Mouse (Mus musculus) mouse embryonic stem cell (cell line): ENCODE measurements around the gene Slc17a8.
"Not testable (repeated sequence)": the region's sequence is repeated elsewhere in the genome, so short reads cannot be mapped to it uniquely, and the experiment has no call there.

Experiments
- in situ Hi-C, 2 experiments: fragments of 300-500 bp; cut with MboI; formaldehyde crosslinking; loops; 1 replicate in 1 of 2; 3 replicates in 1 of 2; pipeline ENCODE4 v1.14.3; 2019 to 2020; ENCODE audit warnings: low sequenced_read_pairs in 2 of 2, low pct_unique_long_range_greater_than_20kb in 1 of 2, mixed read lengths in 1 of 2; ENCODE audit not compliant: unreplicated experiment in 1 of 2

Slc17a8 gene

DNA sequence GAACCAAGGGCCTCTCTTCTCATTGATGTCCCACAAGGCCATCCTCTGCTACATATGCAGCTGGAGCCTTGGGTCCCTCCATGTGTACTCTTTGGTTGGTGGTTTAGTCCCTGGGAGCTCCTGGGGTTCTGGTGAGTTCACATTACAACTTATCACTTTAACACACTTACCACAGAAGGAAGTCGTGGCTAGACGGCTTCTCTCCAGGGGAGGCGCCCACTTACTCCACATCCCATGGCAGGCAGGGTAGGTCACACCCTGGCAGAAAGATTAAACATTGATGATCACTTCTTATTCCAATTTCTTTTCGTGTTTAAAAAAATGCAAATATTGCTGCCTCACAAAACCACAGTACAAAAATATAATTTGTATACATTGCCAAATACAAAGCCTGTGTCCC is 23.8 kb downstream of the Slc17a8 start:
- in situ Hi-C loops: no loop called here

GRCm38 (mm10) chr10:89595935-89596334 is 25.1 kb downstream of the Slc17a8 start:
- in situ Hi-C loops: no loop called here

DNA sequence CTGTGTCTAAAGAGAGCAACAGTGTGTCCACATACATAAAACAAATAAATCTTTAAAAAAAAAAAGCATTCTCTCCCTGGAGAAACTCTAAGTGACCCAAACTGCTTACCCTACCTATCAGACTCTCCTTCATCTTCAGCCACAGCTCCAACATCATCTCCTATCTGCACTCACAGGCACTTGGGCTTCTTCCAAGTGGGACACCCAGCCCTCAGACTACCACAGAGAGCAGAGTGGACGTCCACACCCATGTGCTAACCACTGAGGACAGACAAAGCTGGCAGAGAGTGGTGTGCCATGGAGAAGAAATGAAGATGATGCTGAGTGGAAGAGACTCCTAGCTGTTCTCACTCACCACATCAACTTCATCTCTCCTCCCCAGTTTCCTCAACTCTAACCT is 25.5 kb downstream of the Slc17a8 start:
- in situ Hi-C loops: no loop called here

DNA sequence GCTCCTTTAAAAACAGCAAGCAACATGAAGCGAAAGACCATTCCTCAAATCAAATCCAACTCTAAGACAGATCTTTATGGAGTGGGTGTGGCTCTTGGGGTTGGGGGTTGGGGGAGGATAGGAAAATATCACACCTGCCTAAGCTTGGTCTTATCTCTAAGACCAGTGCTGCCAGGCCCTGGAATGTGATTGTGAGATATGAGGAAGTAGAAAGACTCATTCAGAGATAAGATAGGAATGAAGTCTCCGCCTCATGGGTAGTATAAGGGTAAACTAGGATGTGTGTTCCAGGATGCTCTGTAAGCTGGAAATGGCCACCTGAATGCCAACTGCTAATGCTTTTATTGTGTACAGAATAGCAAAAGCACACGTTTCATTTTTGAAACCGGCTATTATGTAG is 26.7 kb downstream of the Slc17a8 start:
- in situ Hi-C loops: no loop called here

DNA sequence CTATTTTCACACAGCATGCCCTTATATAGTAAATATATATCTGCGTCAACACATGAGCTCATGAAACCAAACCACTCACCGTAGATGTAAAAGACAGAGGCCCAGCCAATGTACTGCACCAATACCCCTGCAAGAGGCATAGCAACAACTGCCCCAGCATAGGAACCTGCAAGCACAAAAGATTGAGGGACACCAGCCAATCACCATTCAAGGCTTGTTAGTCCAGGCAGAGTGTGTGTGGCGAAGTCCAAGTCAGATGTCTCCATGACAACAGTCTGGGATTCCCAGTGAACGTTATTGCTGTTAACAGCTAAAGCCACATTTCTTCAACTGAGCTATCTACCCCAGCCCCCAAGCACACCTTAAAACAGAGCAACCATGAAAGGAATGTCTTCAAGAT is 28.3 kb downstream of the Slc17a8 start:
- in situ Hi-C loops: no loop called here

- in situ Hi-C loops: no loop called here
These were observed 31.2 kb downstream of the Slc17a8 start for GRCm38 (mm10) chr10:89589877-89590276.

DNA sequence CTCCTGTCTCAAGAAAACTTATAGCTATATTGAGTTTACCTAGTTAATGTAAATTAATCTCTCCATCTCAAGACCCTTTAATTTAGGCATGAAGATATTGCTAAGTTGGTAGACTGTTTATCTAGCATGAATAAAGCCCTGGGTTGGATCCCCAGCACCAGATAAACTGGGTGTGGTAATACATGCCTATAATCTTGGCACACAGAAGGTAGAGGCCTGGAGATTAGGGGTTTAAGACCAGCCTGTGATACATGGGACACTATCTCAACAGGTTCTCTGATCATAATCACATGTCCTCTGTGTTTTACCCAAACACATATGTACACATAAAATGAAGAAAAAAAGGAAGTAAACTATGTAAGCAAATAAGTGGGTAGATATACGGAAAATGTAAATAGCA is 32.3 kb downstream of the Slc17a8 start:
- in situ Hi-C loops: no loop called here

GRCm38 (mm10) chr10:89584709-89585108 is 36.3 kb downstream of the Slc17a8 start:
- in situ Hi-C loops: no loop called here

- in situ Hi-C loops: no loop called here
These were observed 42.3 kb downstream of the Slc17a8 start for GRCm38 (mm10) chr10:89578801-89579200.

GRCm38 (mm10) chr10:89577666-89578065 is 43.4 kb downstream of the Slc17a8 start:
- in situ Hi-C loops: no loop called here

- in situ Hi-C loops: no loop called here
These were observed 47.6 kb downstream of the Slc17a8 start for GRCm38 (mm10) chr10:89573421-89573820.

- in situ Hi-C loops: no loop called here
These were observed 48.1 kb downstream of the Slc17a8 start for GRCm38 (mm10) chr10:89572946-89573345.

GRCm38 (mm10) chr10:89567391-89567790 is 53.7 kb downstream of the Slc17a8 start:
- in situ Hi-C loops: no loop called here

DNA sequence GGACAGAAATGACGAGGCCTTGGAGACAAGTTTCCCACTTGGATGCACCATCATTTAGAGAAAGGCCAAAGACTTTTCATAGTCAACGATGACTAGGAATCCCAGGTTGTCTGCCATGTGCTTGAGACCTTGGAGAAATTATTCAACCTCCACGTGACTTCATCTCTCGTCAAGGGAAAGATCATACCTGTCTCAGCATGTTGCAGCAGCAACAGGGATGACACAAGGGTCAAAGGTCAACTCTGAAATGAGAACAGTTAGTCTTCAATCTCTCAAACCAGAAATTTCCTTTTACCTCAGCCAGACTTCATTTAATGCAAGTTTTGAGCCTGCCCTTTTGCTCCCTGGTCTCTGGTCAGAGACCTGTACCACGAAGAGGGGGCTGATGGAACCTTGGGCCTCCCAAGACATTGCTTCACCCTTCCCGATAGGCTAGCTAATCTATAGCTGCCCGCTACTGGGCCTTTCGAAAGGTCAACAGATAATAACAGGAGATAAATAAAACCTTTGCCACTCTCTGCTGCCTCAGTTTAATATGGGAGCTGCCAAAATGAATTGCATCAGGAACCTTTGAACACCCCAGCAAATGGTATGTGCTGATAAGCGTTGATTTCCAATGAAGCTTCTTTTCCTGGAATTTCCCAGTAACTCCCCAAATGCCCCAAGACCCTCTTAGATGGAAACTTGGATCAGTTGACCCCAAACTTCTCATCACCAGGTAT is 55.6 kb downstream of the Slc17a8 start:
- in situ Hi-C loops: no loop called here

- in situ Hi-C loops: no loop called here
These were observed 58.9 kb downstream of the Slc17a8 start for GRCm38 (mm10) chr10:89562113-89562512.

DNA sequence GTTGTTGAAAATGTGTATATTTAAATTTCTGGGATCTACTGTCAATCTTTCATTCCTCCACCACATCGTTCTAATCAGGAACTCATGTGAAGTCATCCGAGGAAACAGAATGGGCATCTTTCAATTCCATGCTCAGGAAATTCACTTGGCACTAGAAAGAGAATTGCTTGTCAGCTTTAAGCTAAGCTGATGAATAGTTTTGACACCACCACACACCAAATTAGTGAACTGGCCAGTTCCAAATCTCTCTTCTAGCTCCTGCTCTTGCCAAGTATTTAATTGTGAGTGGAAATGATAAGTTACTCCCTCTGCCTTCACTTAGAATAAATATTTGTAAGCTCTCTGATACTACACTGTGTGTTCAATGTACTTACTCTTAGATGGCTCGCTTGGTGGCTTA is 61.7 kb downstream of the Slc17a8 start:
- in situ Hi-C loops: no loop called here

GRCm38 (mm10) chr10:89554885-89555284 is 66.2 kb downstream of the Slc17a8 start:
- in situ Hi-C loops: not testable (repeated sequence)

DNA sequence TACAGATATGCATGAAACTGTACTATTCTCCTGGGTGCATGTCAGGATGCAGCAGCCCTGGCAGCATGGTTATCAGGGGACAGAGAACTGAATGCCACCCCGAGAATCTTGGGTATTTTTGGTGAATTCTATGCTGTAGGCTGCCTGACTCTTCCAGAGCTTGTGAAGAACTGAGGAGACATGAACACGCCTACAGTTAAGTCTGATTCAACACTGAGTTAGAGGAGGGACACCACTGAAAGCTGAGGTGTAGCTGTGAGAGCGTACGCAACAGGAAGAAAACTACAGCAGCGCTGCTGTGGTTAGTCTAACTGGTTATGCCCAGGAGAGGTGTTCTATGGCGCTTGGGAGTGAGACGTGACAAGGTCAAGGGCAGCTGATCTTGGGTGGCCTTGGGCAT is 67.2 kb downstream of the Slc17a8 start:
- in situ Hi-C loops: not testable (repeated sequence)

GRCm38 (mm10) chr10:89553015-89553414 is 68.0 kb downstream of the Slc17a8 start:
- in situ Hi-C loops: no loop called here

- in situ Hi-C loops: no loop called here
These were observed 69.4 kb downstream of the Slc17a8 start for GRCm38 (mm10) chr10:89551657-89552056.

- in situ Hi-C loops: no loop called here
These were observed 73.0 kb downstream of the Slc17a8 start for GRCm38 (mm10) chr10:89548028-89548427.
